Mouse (Mus musculus): ENCODE measurements at regions not wholly inside any gene's neighbourhood (a gene's known extent, or its start where the extent isn't known, plus 50 kb on each side); places are given as distances from the start of the nearest gene placed in this dataset.

DNA sequence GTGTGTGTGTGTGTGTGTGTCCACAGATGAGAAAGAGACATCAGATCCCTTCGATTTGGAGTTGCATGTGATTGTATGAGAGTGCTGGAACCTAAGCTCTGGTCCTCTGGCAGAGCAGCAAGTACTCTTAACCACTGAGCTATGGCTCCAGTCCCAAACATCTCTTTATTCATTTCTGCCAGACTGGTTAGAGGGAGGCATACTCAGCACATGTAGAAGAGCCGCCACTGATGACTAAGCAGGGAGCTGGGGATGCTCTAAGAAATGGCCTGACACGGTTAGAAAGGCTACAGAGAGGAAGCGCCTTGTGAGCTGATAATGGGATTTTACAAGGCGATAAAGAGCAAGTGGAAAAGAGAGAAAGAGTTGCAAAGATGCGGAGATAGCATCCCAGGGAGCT is 287.3 kb upstream of the Castor2 start:
- CTCF ChIA-PET, result no interaction called here
- DNase-seq (ENCODE audit: low read depth, low spot score) (no peak), ATAC-seq (no peak)
- POLR2A ChIA-PET, result interaction anchor here (0.6 kb wide), 1 partner anchor 1184 kb away, joined by 4 read pairs; no protein-coding TSS in a partner anchor
- TF ChIP-seq CTCF (IDR thresholded peaks at IDR 0.05), result no peak
- H3K27me3 ChIP-seq, result no peaks in the 10 kb centered on the region
- in situ Hi-C loops (cut with MboI; ENCODE audit: low pct_unique_long_range_greater_than_20kb), result no loop called here

DNA sequence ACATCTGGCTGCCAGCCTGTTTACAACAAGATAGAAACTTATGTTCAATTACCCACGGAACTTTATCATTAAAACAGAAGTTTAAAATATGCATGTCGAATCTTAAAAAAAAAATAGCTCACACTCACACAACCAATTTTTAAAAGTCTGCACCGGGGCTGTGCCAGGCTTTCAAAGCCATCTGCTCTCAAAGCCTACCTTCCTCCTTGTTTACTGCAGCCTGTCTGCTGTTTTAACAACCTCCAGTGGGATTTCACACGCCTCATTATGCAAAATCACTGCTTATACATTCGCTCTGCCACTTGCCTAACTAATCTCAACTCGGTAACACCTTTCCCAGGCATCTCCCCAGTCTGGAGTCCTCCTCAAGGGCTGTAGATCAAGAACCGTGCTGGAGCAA is 292.6 kb upstream of the Castor2 start:
- in situ Hi-C loops (cut with MboI; ENCODE audit: low pct_unique_long_range_greater_than_20kb), result no loop called here
- ATAC-seq (no peak), DNase-seq (ENCODE audit: low read depth, low spot score) (no peak)
- TF ChIP-seq CTCF (IDR thresholded peaks at IDR 0.05), result no peak
- ChIA-PET CTCF (no interaction called here), POLR2A (no interaction called here)
- no peaks in the 10 kb centered on the region for H3K27me3 ChIP-seq

DNA sequence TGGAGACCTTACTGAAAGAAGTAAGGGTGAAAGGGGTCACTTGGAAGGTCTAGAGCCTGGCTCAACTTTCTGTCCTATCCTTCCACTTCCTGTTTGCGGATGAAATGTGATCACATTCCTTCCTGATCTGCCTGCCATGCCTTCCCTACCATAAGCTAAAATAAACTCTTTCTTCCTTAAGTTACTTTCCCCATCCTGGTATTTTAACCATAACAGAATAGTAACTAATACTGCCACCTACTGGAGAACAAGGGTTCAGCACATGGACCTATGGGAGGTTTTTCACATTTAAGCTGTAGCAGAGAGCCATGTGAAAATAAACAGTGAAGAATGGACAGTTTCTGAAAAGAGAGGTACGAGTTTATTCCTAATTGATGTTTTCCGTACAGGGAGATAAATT is 297.5 kb upstream of the Castor2 start:
- CTCF ChIA-PET, result interaction anchor here (0.9 to 2.2 kb wide), 5 partner anchors 9 to 205 kb away, joined by 3 to 6 read pairs (median 4); no protein-coding TSS in a partner anchor
- POLR2A ChIA-PET, result no interaction called here
- DNase-seq (ENCODE audit: low read depth, low spot score) (no peak), ATAC-seq (no peak)
- TF ChIP-seq CTCF (IDR thresholded peaks at IDR 0.05), result peak; percentile 53
- no peaks in the 10 kb centered on the region for H3K27me3 ChIP-seq
- in situ Hi-C loops (cut with MboI; ENCODE audit: low pct_unique_long_range_greater_than_20kb), result no loop called here

DNA sequence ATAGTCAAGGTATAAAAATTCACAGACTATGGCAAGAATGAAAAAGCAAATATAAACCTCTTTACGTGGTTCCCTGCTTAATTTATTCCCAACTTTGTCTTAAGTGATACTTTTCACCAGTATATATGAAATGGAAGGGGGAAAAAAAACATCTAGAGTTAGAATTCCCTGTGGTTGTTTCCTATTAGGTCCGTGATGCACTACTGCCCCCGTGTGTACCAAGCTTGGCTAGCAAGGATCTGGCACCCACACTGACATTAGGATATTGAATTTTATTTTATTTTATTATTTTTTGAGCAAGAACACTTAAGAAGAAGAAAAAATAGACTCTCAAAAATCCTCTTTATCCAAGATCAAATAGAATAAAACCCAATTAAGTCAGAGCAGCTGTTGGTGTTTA is 303.9 kb upstream of the Castor2 start:
- in situ Hi-C loops (cut with MboI; ENCODE audit: low pct_unique_long_range_greater_than_20kb), result no loop called here
- ChIA-PET POLR2A (no interaction called here), CTCF (no interaction called here)
- no peak for ATAC-seq
- no peaks in the 10 kb centered on the region for H3K27me3 ChIP-seq
- DNase-seq (ENCODE audit: low read depth, low spot score), result no peak
- no peak for TF ChIP-seq CTCF (IDR thresholded peaks at IDR 0.05)

DNA sequence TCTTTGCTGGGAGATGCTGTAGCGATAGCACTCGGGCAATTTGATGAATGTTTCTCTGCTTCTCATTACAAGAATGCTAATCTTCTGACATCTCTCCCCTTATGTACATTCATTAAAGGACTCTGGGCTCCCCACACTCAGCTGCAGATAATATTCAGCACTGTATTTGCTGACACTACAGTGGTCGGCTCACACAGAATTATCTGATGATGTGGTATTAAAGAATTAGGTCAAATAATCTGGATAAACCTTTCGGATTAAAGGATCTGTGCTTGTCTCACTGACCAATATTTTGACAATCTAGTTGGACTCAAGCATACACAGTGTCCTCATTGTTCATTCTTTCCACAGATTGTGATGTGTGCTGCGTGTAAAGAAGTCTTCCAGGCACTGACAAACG is 308.8 kb upstream of the Castor2 start:
- ChIA-PET POLR2A (no interaction called here), CTCF (no interaction called here)
- DNase-seq (ENCODE audit: low read depth, low spot score), result no peak
- no peak for ATAC-seq
- TF ChIP-seq CTCF (IDR thresholded peaks at IDR 0.05), result no peak
- no peaks in the 10 kb centered on the region for H3K27me3 ChIP-seq
- in situ Hi-C loops (cut with MboI; ENCODE audit: low pct_unique_long_range_greater_than_20kb), result no loop called here

DNA sequence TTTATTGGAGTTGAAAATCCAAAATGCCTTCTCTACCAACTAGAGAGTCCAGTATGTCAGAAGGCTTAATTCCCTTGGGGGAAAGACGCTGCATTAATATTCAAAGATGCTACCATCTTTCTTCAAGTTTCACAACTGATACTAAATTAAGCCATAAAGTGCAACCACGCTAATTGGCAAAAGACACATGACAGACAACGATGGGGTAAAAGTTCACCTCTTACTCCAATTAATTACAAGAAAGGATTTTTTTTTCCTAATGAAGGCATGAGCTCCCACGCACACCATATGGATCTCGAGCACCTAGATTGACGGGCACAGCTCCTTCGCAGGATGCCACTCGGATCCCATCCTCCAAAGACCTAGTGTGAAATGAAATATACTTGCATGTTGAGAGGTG is 311.5 kb upstream of the Castor2 start:
- ATAC-seq, result no peak
- CTCF ChIA-PET, result no interaction called here
- H3K27me3 ChIP-seq, result no peaks in the 10 kb centered on the region
- no peak for TF ChIP-seq CTCF (IDR thresholded peaks at IDR 0.05)
- in situ Hi-C loops (cut with MboI; ENCODE audit: low pct_unique_long_range_greater_than_20kb), result no loop called here
- POLR2A ChIA-PET, result no interaction called here
- DNase-seq (ENCODE audit: low read depth, low spot score), result no peak

DNA sequence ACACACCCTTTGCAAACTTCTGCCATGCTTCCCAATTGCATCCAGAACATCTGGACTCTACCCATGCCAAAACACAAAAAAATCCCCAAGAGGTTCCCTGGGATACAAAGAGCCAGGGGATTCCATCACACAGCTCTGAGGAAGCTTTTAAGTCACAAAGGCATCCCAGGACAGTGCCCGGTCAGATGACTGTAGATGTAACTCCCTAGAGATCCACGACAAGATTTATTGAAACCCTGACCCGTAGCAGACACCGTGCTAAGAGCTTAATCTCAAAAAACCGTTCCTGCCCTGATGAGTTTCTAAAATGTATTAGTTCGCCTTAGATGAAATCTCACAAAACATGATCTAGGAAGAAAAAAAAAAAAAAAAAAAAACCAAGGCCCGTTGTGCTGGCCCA is 312.0 kb upstream of the Castor2 start:
- DNase-seq (ENCODE audit: low read depth, low spot score), result no peak
- TF ChIP-seq CTCF (IDR thresholded peaks at IDR 0.05), result no peak
- CTCF ChIA-PET, result no interaction called here
- ATAC-seq, result no peak
- POLR2A ChIA-PET, result no interaction called here
- no peaks in the 10 kb centered on the region for H3K27me3 ChIP-seq
- in situ Hi-C loops (cut with MboI; ENCODE audit: low pct_unique_long_range_greater_than_20kb), result no loop called here

DNA sequence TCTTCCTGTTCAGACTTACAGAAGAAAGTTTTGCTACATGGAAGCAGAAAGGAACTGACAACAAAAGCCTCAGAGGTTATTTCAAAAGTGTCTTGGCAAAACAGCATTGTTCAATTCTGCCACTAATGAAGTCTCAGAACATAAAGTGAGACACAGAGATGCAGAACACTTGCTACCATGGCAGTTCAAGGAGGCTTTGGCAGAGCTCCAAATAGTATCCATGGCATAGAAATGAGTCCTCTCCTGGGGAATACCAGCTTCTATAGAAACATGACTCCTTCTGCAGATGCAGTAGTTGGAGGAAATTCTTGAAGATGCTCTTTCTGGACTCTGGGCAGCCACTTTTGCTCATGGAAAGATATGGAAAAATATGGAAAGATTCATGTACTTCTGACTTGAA is 322.9 kb upstream of the Castor2 start:
- no peak for TF ChIP-seq CTCF (IDR thresholded peaks at IDR 0.05)
- no peak for ATAC-seq
- in situ Hi-C loops (cut with MboI; ENCODE audit: low pct_unique_long_range_greater_than_20kb), result no loop called here
- H3K27me3 ChIP-seq, result no peaks in the 10 kb centered on the region
- CTCF ChIA-PET, result no interaction called here
- DNase-seq (ENCODE audit: low read depth, low spot score), result no peak
- POLR2A ChIA-PET, result no interaction called here

DNA sequence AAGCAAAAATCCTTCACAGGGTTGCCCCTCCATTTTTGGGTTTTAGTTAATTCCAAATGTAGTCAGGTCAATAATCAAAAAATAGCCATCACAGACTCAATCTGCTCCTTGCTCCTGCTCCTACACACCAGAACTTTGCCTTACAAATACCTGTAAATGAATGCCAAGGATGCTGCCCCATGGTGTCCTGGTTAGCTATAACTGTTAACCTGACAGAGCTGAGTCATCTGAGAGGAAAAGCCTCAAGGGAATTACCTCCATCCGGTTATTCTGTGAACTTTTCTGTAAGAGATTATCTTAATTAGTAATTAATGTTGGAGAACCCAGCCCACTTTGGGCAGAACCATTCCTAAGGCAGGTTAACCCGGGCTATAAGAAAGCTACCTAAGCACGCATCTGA is 325.4 kb upstream of the Castor2 start:
- no peak for DNase-seq (ENCODE audit: low read depth, low spot score)
- ChIA-PET CTCF (interaction anchor here (1.1 kb wide), 1 partner anchor 28 kb away, joined by 4 read pairs; no protein-coding TSS in a partner anchor), POLR2A (no interaction called here)
- in situ Hi-C loops (cut with MboI; ENCODE audit: low pct_unique_long_range_greater_than_20kb), result no loop called here
- no peak for ATAC-seq
- no peak for TF ChIP-seq CTCF (IDR thresholded peaks at IDR 0.05)
- H3K27me3 ChIP-seq, result no peaks in the 10 kb centered on the region

DNA sequence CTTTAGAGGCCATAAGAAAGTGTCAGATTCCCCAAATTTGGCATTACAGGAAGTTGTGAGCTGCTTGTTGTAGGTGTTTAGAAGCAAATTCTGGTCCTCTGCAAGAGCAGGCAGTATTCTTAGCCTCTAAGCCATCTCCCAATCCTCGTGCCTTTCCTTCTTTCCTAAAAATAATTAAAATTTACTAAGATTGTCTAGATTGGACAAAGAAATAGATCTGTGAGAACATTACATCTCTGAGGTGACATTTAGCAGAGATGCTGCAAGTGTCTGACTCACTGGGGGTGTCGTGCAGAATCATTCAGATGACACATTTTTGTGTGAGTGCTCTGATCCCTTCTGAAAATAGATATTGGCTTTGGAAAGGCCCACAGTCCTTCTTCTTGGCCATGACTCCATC is 330.7 kb upstream of the Castor2 start:
- no peak for DNase-seq (ENCODE audit: low read depth, low spot score)
- CTCF ChIA-PET, result no interaction called here
- POLR2A ChIA-PET, result no interaction called here

DNA sequence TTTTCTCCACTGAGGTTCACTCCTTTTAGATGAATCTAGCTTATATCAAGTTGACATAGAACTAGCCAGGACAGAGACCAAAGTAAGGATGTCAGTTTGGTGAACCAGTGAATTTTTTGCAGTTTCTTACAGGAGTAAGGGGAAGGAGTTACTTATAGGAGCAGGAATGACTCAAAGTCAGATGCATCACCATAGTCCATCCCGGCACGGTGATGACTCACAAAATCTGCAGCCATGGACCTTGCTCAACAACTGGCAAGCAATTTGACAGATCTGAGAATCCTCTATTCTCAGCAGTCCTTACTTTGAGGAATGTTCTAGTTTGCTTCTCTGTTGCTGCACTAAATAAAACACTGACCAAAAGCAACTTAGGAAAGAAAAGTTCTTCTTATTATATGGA is 341.7 kb upstream of the Castor2 start:
- TF ChIP-seq CTCF (IDR thresholded peaks at IDR 0.05), result no peak
- ChIA-PET CTCF (interaction anchor here (1.5 kb wide), 1 partner anchor 9 kb away, joined by 5 read pairs; no protein-coding TSS in a partner anchor), POLR2A (no interaction called here)
- ATAC-seq, result no peak
- in situ Hi-C loops (cut with MboI; ENCODE audit: low pct_unique_long_range_greater_than_20kb), result no loop called here
- no peak for DNase-seq (ENCODE audit: low read depth, low spot score)
- H3K27me3 ChIP-seq, result no peaks in the 10 kb centered on the region

More for the DNA sequence above, 330.7 kb upstream of the Castor2 start:
- no peaks in the 10 kb centered on the region for H3K27me3 ChIP-seq
- ATAC-seq, result no peak
- in situ Hi-C loops (cut with MboI; ENCODE audit: low pct_unique_long_range_greater_than_20kb), result no loop called here
- TF ChIP-seq CTCF (IDR thresholded peaks at IDR 0.05), result no peak

DNA sequence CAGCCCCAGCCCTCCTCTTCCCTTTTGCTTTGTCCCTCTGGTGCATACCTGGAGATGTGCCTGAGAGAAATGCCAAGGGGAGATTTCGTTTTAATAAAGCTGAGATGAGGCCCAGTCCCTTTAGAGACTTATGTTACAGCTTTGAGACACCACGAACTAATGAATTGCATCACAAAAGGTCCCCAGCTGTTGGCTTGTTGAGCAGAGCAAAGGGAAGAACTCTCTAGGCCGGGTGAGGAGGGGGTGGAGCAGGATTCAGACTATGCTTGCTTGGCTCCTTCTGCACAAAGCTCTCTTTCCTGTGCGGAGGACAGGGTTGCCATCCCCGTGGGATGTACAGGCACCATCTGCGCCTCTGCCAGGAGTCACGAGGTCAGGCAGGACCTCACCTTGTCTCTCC is 345.3 kb upstream of the Castor2 start:
- in situ Hi-C loops (cut with MboI; ENCODE audit: low pct_unique_long_range_greater_than_20kb), result no loop called here
- no peak for DNase-seq (ENCODE audit: low read depth, low spot score)
- no peak for TF ChIP-seq CTCF (IDR thresholded peaks at IDR 0.05)
- ChIA-PET POLR2A (no interaction called here), CTCF (no interaction called here)
- no peaks in the 10 kb centered on the region for H3K27me3 ChIP-seq
- ATAC-seq, result no peak
